Mouse (Mus musculus) mesoderm, embryonic 11.5 days (tissue): ENCODE results near the gene Slc6a1.
"Not testable (repeated sequence)": the region's sequence is repeated elsewhere in the genome, so short reads cannot be mapped to it uniquely, and the experiment has no call there.

Source experiments
- DNase-seq: peaks from one replicate; pipeline ENCODE4 v3.0.0-alpha.2; 2012; ENCODE audit warnings: low read depth, low spot score

The Slc6a1 gene

GRCm38 (mm10) chr6:114290184-114290583 is 7.7 kb downstream of the Slc6a1 start:
- DNase-seq: peak; percentile 86

- no peak for DNase-seq
Observed at GRCm38 (mm10) chr6:114290929-114291328, 8.5 kb downstream of the Slc6a1 start.

- no peak for DNase-seq
Observed at GRCm38 (mm10) chr6:114291396-114291795, 9.0 kb downstream of the Slc6a1 start.

GRCm38 (mm10) chr6:114293511-114293910 is 11.1 kb downstream of the Slc6a1 start:
- no peak for DNase-seq

- no peak for DNase-seq
Observed at GRCm38 (mm10) chr6:114295086-114295485, 12.7 kb downstream of the Slc6a1 start.

- DNase-seq: no peak
Observed at GRCm38 (mm10) chr6:114297260-114298002, 15.0 kb downstream of the Slc6a1 start.

- no peak for DNase-seq
Observed at GRCm38 (mm10) chr6:114299699-114300098, 17.3 kb downstream of the Slc6a1 start.

GRCm38 (mm10) chr6:114300737-114301136 is 18.3 kb downstream of the Slc6a1 start:
- DNase-seq: no peak

- no peak for DNase-seq
Observed at GRCm38 (mm10) chr6:114304668-114305067, 22.2 kb downstream of the Slc6a1 start.

- no peak for DNase-seq
Observed at GRCm38 (mm10) chr6:114320511-114320910, 38.1 kb downstream of the Slc6a1 start.

- DNase-seq: no peak
Observed at GRCm38 (mm10) chr6:114321146-114321545, 38.7 kb downstream of the Slc6a1 start.

- no peak for DNase-seq
Observed at GRCm38 (mm10) chr6:114322914-114323313, 40.5 kb downstream of the Slc6a1 start.

GRCm38 (mm10) chr6:114324808-114325207 is 42.4 kb downstream of the Slc6a1 start:
- DNase-seq: no peak

- DNase-seq: no peak
Observed at GRCm38 (mm10) chr6:114329597-114330470, 47.4 kb downstream of the Slc6a1 start.

GRCm38 (mm10) chr6:114331926-114332325 is 49.5 kb downstream of the Slc6a1 start:
- DNase-seq: no peak

- peak; percentile 21 for DNase-seq
Observed at GRCm38 (mm10) chr6:114336128-114336943, 53.9 kb downstream of the Slc6a1 start.

- no peak for DNase-seq
Observed at GRCm38 (mm10) chr6:114336944-114337215, 54.4 kb downstream of the Slc6a1 start.

GRCm38 (mm10) chr6:114341381-114341780 is 58.9 kb downstream of the Slc6a1 start:
- not testable (repeated sequence) for DNase-seq

GRCm38 (mm10) chr6:114343740-114344139 is 61.3 kb downstream of the Slc6a1 start:
- DNase-seq: peak; percentile 58

- DNase-seq: peak; percentile 28
Observed at GRCm38 (mm10) chr6:114345156-114345555, 62.7 kb downstream of the Slc6a1 start.

- peak; percentile 53 for DNase-seq
Observed at GRCm38 (mm10) chr6:114347831-114348754, 65.7 kb downstream of the Slc6a1 start.
